Mouse (Mus musculus) urinary bladder, postnatal 0 days (tissue): ENCODE data around the gene Wnt10a. TPM values are rescaled to one million over a fixed set of nuclear protein-coding genes. Genes with fewer than 3 reads are reported as not detected.

ENCODE experiments used
- polyA plus RNA-seq: library from polyadenylated mRNA; unstranded; fragments of >200 nt; fragmentation: Nextera tagmentation; extraction: Ambion mirVana; gene quantifications from 2 replicates; pipeline ENCODE4 v1.2.1, GENCODE M21; 2015

Wnt10a gene
- 7.4 and 9.2 TPM in 2 replicates for polyA plus RNA-seq

GRCm38 (mm10) chr1:74791249-74791648, at the start of gene Wnt10a:
Wnt10a (plus strand) TSS chr1:74791516.

GRCm38 (mm10) chr1:74748643-74749271, 42.6 kb upstream of the Wnt10a start, which contains the start of gene Prkag3:
Prkag3 (minus strand) TSS chr1:74749221.

GRCm38 (mm10) chr1:74771845-74771930, 19.6 kb upstream of the Wnt10a start, which contains the start of gene Wnt6:
Wnt6 (plus strand) TSS chr1:74771892.

Other genes with a start within 250 kb of the Wnt10a start
- 0.53 and 0.79 TPM in 2 replicates for gene Plcd4, start 248.6 kb upstream of the Wnt10a start, polyA plus RNA-seq
- 9.4 and 9.5 TPM in 2 replicates for gene Usp37, start 247.2 kb upstream of the Wnt10a start, polyA plus RNA-seq
- 2.9 and 3.3 TPM in 2 replicates for gene Zfp142, start 203.3 kb upstream of the Wnt10a start, polyA plus RNA-seq
- gene Bcs1l, start 203.2 kb upstream of the Wnt10a start, polyA plus RNA-seq: 8.8 and 9.8 TPM in 2 replicates
- 19.0 and 20.6 TPM in 2 replicates for gene Rnf25, start 190.1 kb upstream of the Wnt10a start, polyA plus RNA-seq
- gene Stk36, start 190.1 kb upstream of the Wnt10a start, polyA plus RNA-seq: 0.79 and 1.7 TPM in 2 replicates
- 3.6 and 3.7 TPM in 2 replicates for gene Ttll4, start 129.8 kb upstream of the Wnt10a start, polyA plus RNA-seq
- 8.5 and 10.7 TPM in 2 replicates for gene Cyp27a1, start 77.9 kb upstream of the Wnt10a start, polyA plus RNA-seq
- 0.41 and 0.58 TPM in 2 replicates for gene Prkag3, start 42.3 kb upstream of the Wnt10a start, polyA plus RNA-seq
- gene Wnt6, start 19.6 kb upstream of the Wnt10a start, polyA plus RNA-seq: 8.4 and 8.6 TPM in 2 replicates
- gene Cdk5r2, start 63.4 kb downstream of the Wnt10a start, polyA plus RNA-seq: not detected in 2 replicates
- gene Fev, start 93.9 kb downstream of the Wnt10a start, polyA plus RNA-seq: not detected in 2 replicates
- gene Cryba2, start 101.6 kb downstream of the Wnt10a start, polyA plus RNA-seq: not detected in 2 replicates
- gene Cfap65, start 144.1 kb downstream of the Wnt10a start, polyA plus RNA-seq: not detected in 2 replicates
- gene Ihh, start 160.2 kb downstream of the Wnt10a start, polyA plus RNA-seq: 0.08 TPM in 1 of 2 replicates, not detected in the other